Mouse (Mus musculus) embryo, embryonic 11.5 days (tissue): ENCODE results near the gene Scnm1.

Source experiments
- DNase-seq: peaks from one replicate; pipeline ENCODE4 v3.0.0-alpha.2; 2012; ENCODE audit warnings: low read depth, low spot score

Gene Scnm1

DNA sequence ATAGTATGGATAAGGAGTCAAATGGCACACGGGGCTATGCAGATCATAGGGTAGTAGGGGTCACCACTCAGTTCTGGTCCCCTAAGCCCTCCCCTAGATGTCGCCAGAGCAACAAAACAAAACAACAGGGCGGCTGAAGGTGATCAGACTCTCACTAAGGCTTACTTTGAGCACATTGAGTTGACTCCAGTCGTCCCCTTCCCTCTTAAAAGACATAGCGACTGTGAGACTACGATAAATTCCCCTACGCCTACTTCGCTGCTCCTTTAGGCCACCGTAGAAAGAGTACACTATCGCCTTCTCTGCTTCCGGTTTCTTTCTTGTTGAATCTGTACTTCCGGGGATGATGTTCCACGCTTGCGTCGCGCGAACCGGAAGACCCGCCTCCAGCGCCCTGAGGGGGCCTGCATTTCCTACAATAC lies at the start of gene Scnm1, which contains the start of gene Lysmd1:
Gene Scnm1, minus strand, starts transcription at position 332 of the 422 bp plus-strand sequence.
Gene Lysmd1, plus strand, starts transcription at position 409 of the 422 bp plus-strand sequence.
- DNase-seq = peak; percentile 86

DNA sequence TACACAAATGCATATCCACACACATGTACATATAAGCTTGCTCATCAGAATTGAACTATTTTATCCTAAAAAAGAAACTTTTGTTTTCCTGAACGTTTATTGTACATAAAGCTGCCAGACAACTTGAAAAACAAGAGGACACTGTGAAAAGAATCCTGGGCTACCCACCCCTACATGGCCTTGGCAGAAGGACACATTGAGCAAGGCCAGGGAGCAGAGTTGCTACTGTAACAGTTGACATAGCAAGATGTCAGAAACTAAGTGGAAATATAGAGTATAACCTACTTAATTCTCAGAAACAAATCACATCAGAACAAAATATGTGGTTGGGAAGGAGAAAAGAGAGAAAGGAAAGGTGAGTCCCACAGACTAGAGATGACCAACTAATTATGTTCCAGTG lies 48.0 kb upstream of the Scnm1 start:
- no peak for DNase-seq

GRCm38 (mm10) chr3:95179890-95180289 lies 46.1 kb upstream of the Scnm1 start:
- DNase-seq = no peak

GRCm38 (mm10) chr3:95178948-95179347 lies 45.1 kb upstream of the Scnm1 start:
- DNase-seq = no peak

GRCm38 (mm10) chr3:95177583-95177982 lies 43.8 kb upstream of the Scnm1 start:
- no peak for DNase-seq

- no peak for DNase-seq
Observed at GRCm38 (mm10) chr3:95176500-95176899, 42.7 kb upstream of the Scnm1 start.

DNA sequence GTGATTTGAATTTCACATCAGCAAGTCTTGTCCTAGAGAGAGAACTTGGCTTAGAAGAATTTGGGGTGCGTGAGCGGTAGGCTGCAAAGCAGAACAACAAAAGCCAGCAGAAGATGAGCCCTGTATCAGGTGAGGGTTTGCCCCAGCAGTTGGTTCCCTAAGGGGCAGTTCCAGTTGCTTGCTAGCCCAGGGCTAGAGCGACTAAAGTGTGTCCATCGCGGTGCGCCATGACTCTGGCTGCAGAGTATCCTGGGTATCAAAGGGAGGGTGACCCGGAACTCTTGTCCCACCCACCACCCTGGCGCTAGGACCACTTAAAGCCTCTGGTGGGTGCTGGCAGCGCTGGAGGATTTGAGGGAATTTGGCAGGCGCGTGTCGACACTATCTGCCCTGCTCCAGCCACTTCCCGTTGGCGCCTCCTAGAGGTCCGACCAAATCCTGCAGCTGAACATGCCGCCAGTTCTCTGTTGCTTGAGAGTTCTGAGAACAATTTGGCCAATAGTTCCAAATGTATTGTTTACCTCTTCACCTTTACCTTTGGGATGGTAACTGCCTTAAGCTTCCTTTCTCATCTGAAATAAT lies 40.3 kb upstream of the Scnm1 start:
- DNase-seq = peak; percentile 78

DNA sequence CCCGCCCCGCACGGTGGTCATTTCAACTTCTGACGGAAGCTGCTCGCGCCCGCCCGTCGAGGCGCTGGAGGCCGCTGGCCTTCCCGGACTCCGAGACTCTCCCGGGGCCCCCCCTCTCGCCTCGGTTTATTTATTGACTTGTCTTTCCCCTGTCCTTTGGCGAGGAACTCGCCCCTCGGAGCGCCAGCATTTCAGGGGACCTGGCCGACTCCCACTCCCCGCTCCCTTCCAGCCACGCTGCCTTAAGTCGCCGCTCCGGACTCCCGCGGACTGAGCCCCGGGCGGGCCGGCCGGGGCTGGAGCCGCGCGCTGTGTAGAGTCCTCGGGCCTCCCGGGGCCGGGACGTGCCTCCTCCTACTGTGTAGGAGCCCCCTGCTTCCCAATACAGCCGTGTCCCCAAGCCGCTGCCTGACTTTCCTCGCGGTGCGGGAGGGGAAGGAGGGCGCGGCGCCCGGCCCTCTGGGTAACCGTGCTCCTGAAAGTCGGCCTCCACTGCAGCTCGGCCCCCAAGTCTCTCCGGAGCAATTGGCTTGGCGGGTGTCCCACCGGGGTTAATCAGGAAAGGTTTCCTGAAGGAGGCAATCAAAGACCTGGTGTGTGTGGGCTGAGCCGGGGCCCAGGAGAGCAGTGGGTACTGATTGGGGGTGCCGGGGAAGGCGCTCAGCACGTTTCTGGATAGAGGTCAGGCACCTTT lies 39.6 kb upstream of the Scnm1 start:
- DNase-seq = no peak

GRCm38 (mm10) chr3:95172526-95173255 lies 38.9 kb upstream of the Scnm1 start:
- DNase-seq = no peak

DNA sequence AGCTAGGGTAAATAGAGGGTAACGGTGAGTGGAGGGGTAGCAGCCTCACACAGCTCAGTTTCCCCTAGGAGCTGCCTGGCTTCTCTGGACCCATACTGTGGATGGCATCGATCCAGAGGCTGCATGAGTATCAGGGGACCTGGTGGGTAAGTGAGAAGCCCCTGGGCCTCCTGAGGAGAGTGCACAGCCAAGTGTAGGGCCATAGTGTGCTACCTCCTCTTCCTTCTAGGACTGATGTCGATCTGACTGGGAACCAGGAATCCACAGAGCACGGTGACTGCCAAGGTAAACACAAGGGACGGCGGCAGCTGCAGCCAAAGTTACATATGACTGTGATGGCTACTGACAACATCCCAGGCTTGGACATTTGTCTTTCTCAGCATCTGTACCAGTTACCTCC lies 37.3 kb upstream of the Scnm1 start:
- no peak for DNase-seq

DNA sequence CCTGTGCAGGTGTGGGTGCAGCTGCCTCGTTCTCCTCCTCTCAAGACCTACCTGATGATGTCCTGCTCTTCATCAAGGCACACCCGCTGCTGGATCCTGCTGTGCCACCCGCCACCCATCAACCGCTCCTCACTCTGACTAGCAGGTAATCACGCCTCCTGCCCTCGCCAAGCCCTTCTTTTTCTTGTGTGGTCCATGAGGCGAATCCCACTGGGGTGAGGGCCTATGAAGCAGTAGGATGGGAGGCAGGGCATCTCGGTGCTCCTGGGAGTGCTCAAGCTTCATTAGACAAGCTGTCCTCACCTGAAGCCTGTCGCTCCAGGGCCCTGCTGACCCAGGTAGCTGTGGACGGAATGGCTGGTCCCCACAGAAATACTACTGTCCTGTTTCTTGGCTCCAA lies 36.2 kb upstream of the Scnm1 start:
- DNase-seq = no peak

- DNase-seq = no peak
Observed at GRCm38 (mm10) chr3:95164840-95165239, 31.0 kb upstream of the Scnm1 start.

DNA sequence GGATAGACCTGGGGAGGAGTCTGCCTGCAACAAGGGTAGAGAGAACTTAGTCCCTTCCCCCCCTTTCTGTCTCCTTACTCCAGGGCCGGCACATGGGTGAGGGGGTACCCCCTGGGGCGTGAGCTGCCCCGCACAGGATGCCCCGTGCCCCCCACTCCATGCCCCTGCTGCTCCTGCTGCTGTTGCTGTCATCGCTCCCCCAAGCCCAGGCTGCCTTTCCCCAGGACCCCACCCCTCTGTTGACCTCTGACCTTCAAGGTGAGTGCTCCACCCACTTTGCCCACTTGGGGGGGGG lies 30.4 kb upstream of the Scnm1 start:
- DNase-seq = no peak

DNA sequence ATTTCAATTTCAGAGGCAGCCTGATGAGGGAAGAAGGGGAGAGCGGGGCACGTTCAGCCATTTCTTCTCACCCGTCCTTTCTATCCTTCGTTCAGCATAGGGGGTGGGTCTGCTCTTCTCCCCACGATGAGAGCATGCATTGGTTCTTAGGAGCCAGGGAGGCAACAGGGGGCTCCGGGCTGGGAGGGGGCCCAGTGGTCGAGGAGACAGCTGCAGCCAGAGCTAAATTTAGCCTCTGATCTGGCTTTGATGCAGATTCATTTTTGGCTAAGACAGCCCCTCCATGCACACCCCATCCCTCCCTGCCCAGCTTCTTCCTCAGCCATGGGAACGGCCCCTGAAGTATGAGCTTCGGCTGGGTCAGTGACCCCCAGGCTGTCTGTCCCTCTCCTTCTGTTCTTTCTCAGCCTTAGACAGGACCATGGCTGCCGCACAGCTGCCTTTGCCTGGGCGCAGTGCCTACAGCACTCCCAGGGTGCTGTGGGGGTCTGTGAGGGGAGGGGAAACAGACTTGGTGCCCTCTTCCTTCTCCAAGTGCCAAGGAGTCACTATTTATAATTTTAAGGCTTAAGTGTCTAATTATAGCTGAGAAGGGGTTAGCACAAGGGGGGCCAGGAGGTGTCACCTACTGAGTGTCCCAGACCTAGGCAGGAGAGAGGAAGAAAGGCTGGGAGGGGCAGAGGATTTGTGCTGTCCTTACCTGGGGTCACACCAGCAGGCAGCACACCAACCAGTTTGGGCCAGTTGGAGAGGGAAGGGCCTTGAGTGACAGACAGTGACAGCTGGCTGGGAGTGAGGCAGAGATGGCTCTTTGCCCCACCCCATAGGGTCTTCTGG lies 29.8 kb upstream of the Scnm1 start:
- DNase-seq = no peak

GRCm38 (mm10) chr3:95162345-95162628 lies 28.5 kb upstream of the Scnm1 start:
- no peak for DNase-seq

DNA sequence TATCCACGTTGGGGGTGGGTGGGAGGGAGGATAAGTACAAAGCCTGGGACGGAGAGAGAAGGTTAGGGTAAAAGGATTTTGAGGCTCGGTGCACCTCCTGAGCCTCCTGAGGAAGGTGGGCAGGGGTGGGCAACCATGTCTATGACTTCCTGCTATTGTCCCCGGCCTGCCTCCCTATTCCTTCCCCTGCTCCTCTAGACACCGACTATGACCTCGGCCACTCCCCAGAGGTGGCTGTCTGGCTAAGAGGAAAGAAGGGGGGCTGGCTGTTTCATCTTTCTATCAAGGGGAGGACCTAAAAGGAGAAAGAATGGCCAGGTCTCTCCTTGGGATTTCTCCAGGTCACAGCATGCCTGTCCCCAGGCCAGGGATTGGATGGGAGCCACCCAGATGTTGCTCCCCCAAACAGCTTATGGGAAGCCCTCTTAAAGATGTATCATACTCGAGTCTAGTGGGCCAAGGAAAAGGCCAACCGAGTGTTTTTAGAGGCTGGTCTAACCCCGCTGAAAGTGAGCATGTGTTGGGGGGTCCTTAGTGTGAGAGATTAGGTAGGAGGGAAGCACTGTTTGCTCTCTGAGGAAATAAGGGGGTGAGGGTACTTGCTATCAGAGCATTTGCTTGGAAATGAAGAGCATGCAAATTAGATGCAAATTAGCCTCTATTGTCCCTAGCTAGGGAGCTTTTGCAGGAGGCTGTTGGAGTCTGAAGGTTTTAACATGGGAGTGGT lies 28.0 kb upstream of the Scnm1 start:
- no peak for DNase-seq

- DNase-seq = no peak
Observed at GRCm38 (mm10) chr3:95161041-95161551, 27.3 kb upstream of the Scnm1 start.

GRCm38 (mm10) chr3:95159987-95160963 lies 26.5 kb upstream of the Scnm1 start, which contains the start of gene Sema6c:
TSS of gene Sema6c (plus strand) at chr3:95160457.
- DNase-seq = peak; percentile 80

DNA sequence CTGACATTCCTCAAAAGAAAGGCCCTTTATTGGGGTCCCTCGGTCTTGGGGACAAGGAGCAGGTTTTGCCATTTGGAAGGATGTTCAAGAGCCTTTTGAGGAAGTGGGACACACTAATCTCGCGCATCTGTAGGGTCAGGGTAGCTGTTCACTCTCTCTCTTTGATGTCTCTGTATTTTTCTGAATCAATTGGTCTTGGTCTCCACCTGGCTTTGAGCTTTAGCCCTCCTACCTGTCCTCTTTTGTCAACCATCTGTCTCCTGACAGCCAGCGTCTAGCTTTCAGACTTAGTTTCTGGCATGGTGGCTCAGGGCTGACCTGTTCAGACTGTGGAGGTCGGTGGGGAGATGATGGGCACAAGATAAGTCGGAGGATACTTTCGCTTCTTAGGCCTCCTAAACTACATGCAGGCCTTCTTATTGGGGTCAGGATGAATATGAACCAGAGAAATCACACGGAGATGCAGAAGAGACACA lies 25.7 kb upstream of the Scnm1 start:
- DNase-seq = no peak

- no peak for DNase-seq
Observed at GRCm38 (mm10) chr3:95153874-95154273, 20.1 kb upstream of the Scnm1 start.
